Mouse (Mus musculus): ENCODE results near the gene Lrrc74a. TPM values are rescaled to one million over a fixed set of nuclear protein-coding genes. Genes with fewer than 3 reads are reported as not detected.
A peak's percentile ranks its signal among the peaks of the same experiment; 100 is the strongest.

The Lrrc74a gene
- polyA plus RNA-seq, 1 experiment from 2014 or later: not detected

GRCm38 (mm10) chr12:86770927-86771326 is 36.8 kb downstream of the Lrrc74a start:
- ATAC-seq (ENCODE audit: insufficient number of reproducible peaks, insufficient read depth, low FRiP score, low TSS enrichment): no peak
- Histone ChIP-seq H3K27ac (no peak overlapping the region), H3K4me1 (peaks cover 14% of the 10 kb centered on the region), H3K27me3 (no peaks in the 10 kb centered on the region), H3K4me2 (replicated peaks) (no peak overlapping the region), H3K9ac (no peak overlapping the region), H3K4me3 (no peak overlapping the region), H3K9me3 (0 out of 2 replicates have a peak, but pooled peaks cover 5% of the 10 kb centered on the region), H3K36me3 (no peaks in the 10 kb centered on the region)
- WGBS: 13% methylated on average over 3 of the region's 3 CpGs

GRCm38 (mm10) chr12:86771823-86772427 is 37.8 kb downstream of the Lrrc74a start:
- Histone ChIP-seq H3K4me3 (no peak overlapping the region), H3K9me3 (0 out of 2 replicates have a peak, but pooled peaks cover 5% of the 10 kb centered on the region), H3K4me2 (replicated peaks) (no peak overlapping the region), H3K27me3 (no peaks in the 10 kb centered on the region), H3K36me3 (no peaks in the 10 kb centered on the region), H3K4me1 (peaks cover 14% of the 10 kb centered on the region), H3K9ac (0 out of 2 replicates have a peak overlapping the region, but pooled peaks have one; percentile 7), H3K27ac (no peak overlapping the region; the same call in 1 of the 2 replicates)
- 12% methylated on average over 12 of the region's 12 CpGs for WGBS
- peak; percentile 62; the same call in 1 of the 2 replicates for ATAC-seq (ENCODE audit: insufficient number of reproducible peaks, insufficient read depth, low FRiP score, low TSS enrichment)

GRCm38 (mm10) chr12:86772551-86772950 is 38.4 kb downstream of the Lrrc74a start:
- peaks cover 14% of the 10 kb centered on the region for H3K4me1 ChIP-seq
- ATAC-seq (ENCODE audit: insufficient number of reproducible peaks, insufficient read depth, low FRiP score, low TSS enrichment): no peak
- no peaks in the 10 kb centered on the region for H3K36me3 ChIP-seq
- 34% methylated on average over 3 of the region's 3 CpGs for WGBS
- no peak overlapping the region for H3K9ac ChIP-seq
- no peak overlapping the region for H3K27ac ChIP-seq
- H3K4me2 ChIP-seq (replicated peaks): no peak overlapping the region
- H3K9me3 ChIP-seq: 0 out of 2 replicates have a peak, but pooled peaks cover 5% of the 10 kb centered on the region
- no peaks in the 10 kb centered on the region for H3K27me3 ChIP-seq
- no peak overlapping the region for H3K4me3 ChIP-seq

GRCm38 (mm10) chr12:86775561-86776280 is 41.6 kb downstream of the Lrrc74a start:
- Histone ChIP-seq H3K27me3 (no peaks in the 10 kb centered on the region), H3K4me2 (replicated peaks) (no peak overlapping the region), H3K9ac (no peak overlapping the region), H3K4me1 (0 out of 2 replicates have a peak, but pooled peaks cover 13% of the 10 kb centered on the region), H3K27ac (no peak overlapping the region), H3K36me3 (no peaks in the 10 kb centered on the region), H3K4me3 (no peak overlapping the region), H3K9me3 (0 out of 2 replicates have a peak, but pooled peaks cover 5% of the 10 kb centered on the region)
- 70% methylated on average over 7 of the region's 7 CpGs for WGBS
- no peak for ATAC-seq (ENCODE audit: insufficient number of reproducible peaks, insufficient read depth, low FRiP score, low TSS enrichment)

- Histone ChIP-seq H3K9ac (no peak overlapping the region), H3K9me3 (0 out of 2 replicates have a peak, but pooled peaks cover 5% of the 10 kb centered on the region), H3K36me3 (no peaks in the 10 kb centered on the region), H3K4me2 (replicated peaks) (no peak overlapping the region), H3K4me1 (0 out of 2 replicates have a peak, but pooled peaks cover 13% of the 10 kb centered on the region), H3K27ac (no peak overlapping the region), H3K27me3 (no peaks in the 10 kb centered on the region), H3K4me3 (no peak overlapping the region)
- ATAC-seq (ENCODE audit: insufficient number of reproducible peaks, insufficient read depth, low FRiP score, low TSS enrichment): no peak
- WGBS: 82% methylated on average over 7 of the region's 7 CpGs
Observed at GRCm38 (mm10) chr12:86776341-86776860, 42.2 kb downstream of the Lrrc74a start.

GRCm38 (mm10) chr12:86778531-86778930 is 44.4 kb downstream of the Lrrc74a start:
- H3K4me2 ChIP-seq (replicated peaks): no peak overlapping the region
- H3K9ac ChIP-seq: no peak overlapping the region
- H3K9me3 ChIP-seq: 0 out of 2 replicates have a peak, but pooled peaks cover 5% of the 10 kb centered on the region
- WGBS: 89% methylated on average over 4 of the region's 4 CpGs
- no peaks in the 10 kb centered on the region for H3K36me3 ChIP-seq
- no peak overlapping the region for H3K27ac ChIP-seq
- H3K4me3 ChIP-seq: no peak overlapping the region
- H3K27me3 ChIP-seq: no peaks in the 10 kb centered on the region
- H3K4me1 ChIP-seq: 0 out of 2 replicates have a peak, but pooled peaks cover 5% of the 10 kb centered on the region
- no peak for ATAC-seq (ENCODE audit: insufficient number of reproducible peaks, insufficient read depth, low FRiP score, low TSS enrichment)

GRCm38 (mm10) chr12:86779206-86779989 is 45.2 kb downstream of the Lrrc74a start:
- ATAC-seq (ENCODE audit: insufficient number of reproducible peaks, insufficient read depth, low FRiP score, low TSS enrichment): no peak
- no peak overlapping the region for H3K4me3 ChIP-seq
- no peaks in the 10 kb centered on the region for H3K36me3 ChIP-seq
- no peak overlapping the region for H3K27ac ChIP-seq
- 51% methylated on average over 11 of the region's 11 CpGs for WGBS
- 0 out of 2 replicates have a peak, but pooled peaks cover 5% of the 10 kb centered on the region for H3K9me3 ChIP-seq
- H3K27me3 ChIP-seq: no peaks in the 10 kb centered on the region
- H3K4me2 ChIP-seq (replicated peaks): no peak overlapping the region
- no peak overlapping the region for H3K9ac ChIP-seq
- H3K4me1 ChIP-seq: 0 out of 2 replicates have a peak, but pooled peaks cover 5% of the 10 kb centered on the region

- no peak overlapping the region for H3K27ac ChIP-seq
- WGBS: 35% methylated on average over 6 of the region's 6 CpGs
- ATAC-seq (ENCODE audit: insufficient number of reproducible peaks, insufficient read depth, low FRiP score, low TSS enrichment): no peak
Observed at GRCm38 (mm10) chr12:86781654-86782202, 47.6 kb downstream of the Lrrc74a start.

GRCm38 (mm10) chr12:86786149-86787019 is 52.2 kb downstream of the Lrrc74a start:
- Histone ChIP-seq H3K27me3 (no peaks in the 10 kb centered on the region), H3K9ac (no peak overlapping the region), H3K27ac (0 out of 2 replicates have a peak overlapping the region, but pooled peaks have one; percentile 11), H3K4me3 (no peak overlapping the region), H3K9me3 (no peaks in the 10 kb centered on the region), H3K4me2 (replicated peaks) (no peak overlapping the region), H3K4me1 (peaks cover 13% of the 10 kb centered on the region), H3K36me3 (no peaks in the 10 kb centered on the region)
- no peak for ATAC-seq (ENCODE audit: insufficient number of reproducible peaks, insufficient read depth, low FRiP score, low TSS enrichment)
- 57% methylated on average over 12 of the region's 12 CpGs for WGBS

More at GRCm38 (mm10) chr12:86781654-86782202, 47.6 kb downstream of the Lrrc74a start:
- Histone ChIP-seq H3K9ac (no peak overlapping the region), H3K4me3 (no peak overlapping the region), H3K4me1 (0 out of 2 replicates have a peak, but pooled peaks cover 9% of the 10 kb centered on the region), H3K4me2 (replicated peaks) (no peak overlapping the region), H3K27me3 (no peaks in the 10 kb centered on the region), H3K9me3 (no peaks in the 10 kb centered on the region), H3K36me3 (no peaks in the 10 kb centered on the region)

- no peaks in the 10 kb centered on the region for H3K27me3 ChIP-seq
- peaks cover 13% of the 10 kb centered on the region for H3K4me1 ChIP-seq
- 0 out of 2 replicates have a peak overlapping the region, but pooled peaks have one; percentile 11 for H3K27ac ChIP-seq
- no peak overlapping the region for H3K9ac ChIP-seq
- H3K4me2 ChIP-seq (replicated peaks): no peak overlapping the region
- no peaks in the 10 kb centered on the region for H3K36me3 ChIP-seq
- no peaks in the 10 kb centered on the region for H3K9me3 ChIP-seq
- 68% methylated on average over 4 of the region's 4 CpGs for WGBS
- no peak overlapping the region for H3K4me3 ChIP-seq
- ATAC-seq (ENCODE audit: insufficient number of reproducible peaks, insufficient read depth, low FRiP score, low TSS enrichment): no peak
Observed at GRCm38 (mm10) chr12:86787020-86787553, 52.9 kb downstream of the Lrrc74a start.
